Mouse (Mus musculus) retina, postnatal 1 day (tissue): ENCODE measurements around the gene Zdhhc7.

ENCODE experiments used
- DNase-seq: peaks from one replicate; pipeline ENCODE4 v3.0.0-alpha.2; 2012

Gene Zdhhc7

DNA sequence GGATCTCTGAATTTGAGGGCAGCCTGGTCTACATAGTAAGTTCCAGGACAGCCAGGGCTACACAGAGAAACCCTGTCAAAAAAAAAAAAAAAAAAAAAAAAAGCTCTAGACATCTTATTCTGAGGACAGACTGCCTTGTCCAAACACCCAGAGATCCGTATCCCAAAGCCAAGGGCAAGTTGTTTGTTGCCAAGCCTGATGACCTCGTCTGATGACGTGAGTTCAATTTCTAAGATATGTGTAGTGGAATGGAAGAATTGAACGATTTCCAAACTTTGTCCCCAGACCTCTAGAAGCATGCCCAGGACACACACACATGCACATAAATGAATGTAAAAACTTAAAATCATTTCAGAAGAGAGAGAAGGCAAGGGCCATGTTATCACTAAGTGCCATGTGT, 35.1 kb downstream of the Zdhhc7 start:
- no peak for DNase-seq

- DNase-seq, result no peak
Observed at GRCm38 (mm10) chr8:120065611-120066010, 35.7 kb downstream of the Zdhhc7 start.

DNA sequence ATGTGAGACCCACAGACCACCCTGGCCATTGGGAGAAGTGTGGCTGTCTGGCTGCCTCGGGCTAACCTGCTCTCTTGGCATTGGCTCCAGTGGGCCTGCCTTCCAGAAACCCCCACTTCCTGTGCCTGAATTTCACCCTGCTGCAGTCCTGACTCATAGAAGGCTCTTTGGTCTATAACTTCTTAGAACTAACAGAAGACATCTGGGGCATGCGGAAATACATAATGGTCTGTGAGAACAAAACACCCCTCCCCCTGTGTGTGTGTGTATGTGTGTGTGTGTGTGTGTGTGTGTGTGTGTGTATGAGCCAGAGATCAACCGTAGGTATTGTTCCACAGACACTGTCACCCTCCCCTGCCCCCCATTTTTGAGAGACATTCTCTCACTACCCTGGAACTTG, 38.0 kb downstream of the Zdhhc7 start:
- no peak for DNase-seq

DNA sequence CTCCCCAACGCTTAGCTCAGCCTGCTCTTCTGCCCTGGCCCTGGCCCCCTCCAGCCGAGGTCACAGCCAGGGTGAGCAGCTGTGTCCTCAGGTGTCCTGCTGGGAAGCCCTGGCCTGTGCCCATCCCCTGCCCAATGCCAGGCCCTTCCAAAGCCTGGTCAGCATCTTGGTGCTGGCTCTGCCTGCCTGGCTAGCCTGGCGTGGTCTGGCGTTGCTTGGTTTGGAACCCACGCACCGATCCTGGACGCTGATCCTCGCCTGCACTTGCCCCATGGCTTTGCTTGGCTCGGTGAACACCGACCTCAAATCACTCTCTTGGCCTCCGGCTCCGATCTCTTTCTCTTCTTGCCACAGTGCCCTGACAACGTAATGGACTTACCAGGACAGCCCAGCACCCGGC, 38.5 kb downstream of the Zdhhc7 start:
- no peak for DNase-seq

GRCm38 (mm10) chr8:120057078-120057477, 44.2 kb downstream of the Zdhhc7 start:
- no peak for DNase-seq

DNA sequence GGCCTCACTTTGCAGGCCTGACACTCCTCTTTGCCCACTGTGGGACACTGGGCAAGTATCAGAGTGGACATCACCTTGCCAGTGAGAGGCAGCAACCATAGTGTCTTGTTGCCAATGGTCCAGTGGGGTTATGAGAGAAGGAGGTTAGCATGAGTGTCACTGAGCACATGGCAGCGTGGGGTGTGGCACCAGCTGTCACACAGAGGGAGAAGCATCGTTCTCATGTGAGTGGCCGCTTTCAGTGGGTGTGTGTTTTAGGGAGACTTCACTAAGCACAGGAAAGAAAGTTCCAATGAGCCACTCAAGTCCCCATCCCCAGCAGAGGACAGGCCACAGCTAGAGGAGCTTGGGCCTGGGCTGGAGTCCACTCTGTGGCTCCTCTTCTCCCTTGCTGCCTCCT, 46.4 kb downstream of the Zdhhc7 start:
- DNase-seq, result no peak

DNA sequence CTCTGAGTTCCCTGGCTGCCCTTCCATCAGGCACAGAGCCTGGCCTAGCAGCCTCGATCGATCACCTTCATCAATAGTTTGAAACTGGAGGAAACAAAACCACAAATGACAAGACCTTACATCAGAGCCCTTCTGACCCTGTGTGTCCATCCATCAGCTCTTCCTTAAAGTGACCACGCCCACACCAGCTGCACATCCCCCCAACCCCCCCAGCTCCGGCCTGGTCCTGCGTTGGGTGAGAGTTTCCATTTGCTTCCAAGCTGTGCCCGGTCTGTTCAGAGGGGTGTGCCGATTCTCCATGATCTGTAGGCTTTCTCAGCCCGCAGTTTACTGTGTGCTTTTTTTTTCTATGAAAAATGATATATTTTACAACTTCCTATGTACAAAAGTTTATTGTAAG, 49.0 kb downstream of the Zdhhc7 start:
- DNase-seq, result no peak

DNA sequence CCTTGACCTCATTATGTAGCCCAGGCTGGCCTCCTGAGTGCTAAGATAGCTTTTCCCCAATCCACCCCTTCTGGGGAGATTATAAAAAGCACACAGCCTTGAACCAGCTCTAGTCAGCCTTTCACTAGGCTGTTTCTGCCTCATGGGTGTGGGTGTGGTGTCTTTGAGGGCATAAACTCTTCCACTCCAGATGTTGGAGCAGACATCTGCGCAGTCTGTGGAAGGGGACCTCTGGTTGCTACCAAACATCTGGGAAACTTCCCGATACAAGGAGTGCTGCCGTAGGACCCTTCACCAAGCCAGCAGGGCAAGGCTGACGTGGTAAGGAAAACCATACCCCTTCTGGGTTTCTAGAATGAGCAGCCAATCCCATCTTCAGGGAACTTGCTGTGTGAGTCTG, 49.4 kb downstream of the Zdhhc7 start:
- no peak for DNase-seq

- DNase-seq, result peak; percentile 75
Observed at GRCm38 (mm10) chr8:120051006-120051405, 50.3 kb downstream of the Zdhhc7 start.

GRCm38 (mm10) chr8:120050376-120050775, 50.9 kb downstream of the Zdhhc7 start:
- no peak for DNase-seq

DNA sequence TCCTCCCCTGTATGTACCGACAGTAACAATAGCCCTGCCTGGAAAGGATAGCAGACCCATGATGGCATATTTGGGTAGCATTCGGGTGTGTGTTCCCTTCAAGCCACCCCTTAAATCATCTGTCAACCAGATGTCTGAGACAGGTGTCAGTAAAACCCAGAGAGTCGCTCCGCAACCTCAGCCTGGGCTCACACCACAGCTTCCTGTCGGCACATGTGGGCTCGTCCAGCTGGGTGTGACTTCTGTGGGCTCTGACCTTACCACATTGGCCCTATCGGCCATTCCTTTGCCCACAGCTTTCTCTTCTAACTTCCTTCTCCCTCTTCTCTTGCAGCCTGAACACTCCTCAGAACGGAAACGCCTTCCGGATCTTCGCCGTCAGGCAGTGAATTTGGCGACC, 51.3 kb downstream of the Zdhhc7 start:
- no peak for DNase-seq

GRCm38 (mm10) chr8:120046258-120047020, 54.8 kb downstream of the Zdhhc7 start:
- peak; percentile 47 for DNase-seq

DNA sequence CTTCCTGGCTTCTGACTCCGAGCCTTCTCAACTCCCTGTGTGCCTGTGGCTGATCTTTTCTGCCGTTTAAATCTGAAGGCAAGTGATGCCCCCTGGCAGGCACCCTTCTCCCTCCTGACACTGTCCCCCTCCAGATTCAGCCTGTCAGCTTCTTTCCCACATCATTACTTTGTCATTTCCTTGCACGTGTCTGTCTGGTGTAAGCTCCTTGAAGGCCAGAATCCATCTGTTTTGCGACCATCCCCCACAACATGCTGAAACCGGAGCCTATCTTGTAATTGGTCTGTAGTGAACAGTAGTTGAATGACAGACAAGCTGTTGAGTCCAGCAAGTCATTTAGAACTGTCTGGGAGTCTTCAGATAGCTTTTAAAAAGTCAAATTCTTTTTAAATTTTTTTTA, 55.8 kb downstream of the Zdhhc7 start:
- DNase-seq, result no peak

DNA sequence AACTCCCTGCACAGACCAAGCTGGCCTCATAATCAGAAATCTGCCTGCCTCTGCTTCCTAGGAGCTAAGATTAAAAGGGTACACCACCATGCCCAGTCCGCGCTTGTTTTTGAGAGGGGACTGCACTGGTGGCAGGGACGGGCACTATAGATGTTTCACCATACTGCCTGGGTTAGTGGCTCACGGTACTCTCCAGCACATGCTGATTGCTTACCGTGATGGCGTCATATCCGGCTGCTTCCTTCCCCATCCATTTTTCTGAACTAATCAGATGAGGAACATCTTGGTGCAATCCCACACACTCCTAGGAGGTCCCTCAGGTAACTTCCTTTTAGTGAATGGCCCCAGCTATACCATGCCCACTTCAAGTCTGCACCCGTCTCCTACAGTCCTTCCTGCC, 56.4 kb downstream of the Zdhhc7 start:
- no peak for DNase-seq

DNA sequence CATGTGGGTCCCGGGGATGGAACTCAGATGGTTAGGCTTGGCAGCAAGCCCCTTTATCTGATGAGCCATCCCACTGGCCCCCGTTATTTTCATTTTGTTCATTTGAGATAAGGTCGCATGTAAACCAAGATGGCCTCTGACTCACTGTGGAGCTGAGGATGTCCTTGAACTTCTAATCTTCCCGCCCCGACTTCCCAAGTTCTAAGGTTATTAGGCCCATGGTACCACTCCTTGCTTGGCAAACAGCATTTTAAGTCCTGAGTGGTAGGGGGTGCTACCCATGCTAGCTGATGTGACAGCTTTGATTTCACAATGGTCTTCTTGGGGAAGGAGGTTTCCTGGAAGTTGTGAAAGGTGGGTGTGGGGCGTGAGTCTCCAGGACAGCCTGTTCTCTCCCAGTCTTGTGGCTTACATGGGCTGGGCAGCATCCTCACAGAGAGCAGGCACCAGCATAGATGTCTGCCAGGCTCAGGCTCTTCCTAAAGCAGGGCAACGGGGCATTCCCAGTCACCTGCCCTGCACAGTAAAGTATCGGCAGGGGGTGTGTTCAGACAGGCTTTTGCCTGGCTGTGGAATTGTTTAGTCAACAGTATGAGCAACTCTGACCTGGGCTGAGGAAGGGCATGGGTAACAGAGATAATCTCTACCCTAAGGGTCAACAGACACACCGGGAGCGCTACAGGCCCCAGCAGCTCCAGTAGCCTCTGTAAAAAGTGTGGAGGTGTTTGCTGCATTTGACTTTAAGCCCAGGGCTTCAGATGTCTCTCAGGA, 58.6 kb downstream of the Zdhhc7 start:
- no peak for DNase-seq

DNA sequence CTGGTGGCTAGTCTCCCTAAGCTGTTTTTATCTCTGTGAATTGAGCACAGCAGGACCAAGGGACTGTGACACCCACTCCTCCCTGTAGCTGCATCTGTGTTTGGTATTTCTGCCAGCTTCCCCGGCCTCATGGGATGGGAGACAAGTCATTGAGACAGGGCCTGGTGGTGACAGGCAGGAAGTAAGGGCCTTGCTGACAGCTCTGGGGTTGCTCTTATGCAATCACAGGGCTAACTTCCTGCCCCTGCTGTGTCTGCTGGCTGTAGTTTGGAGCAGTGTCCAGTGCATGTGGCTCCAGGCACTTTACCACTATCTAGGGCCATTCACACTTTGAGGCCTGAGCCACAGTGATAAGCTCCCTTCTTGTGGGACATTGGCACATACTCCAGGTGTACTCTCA, 60.4 kb downstream of the Zdhhc7 start:
- no peak for DNase-seq

DNA sequence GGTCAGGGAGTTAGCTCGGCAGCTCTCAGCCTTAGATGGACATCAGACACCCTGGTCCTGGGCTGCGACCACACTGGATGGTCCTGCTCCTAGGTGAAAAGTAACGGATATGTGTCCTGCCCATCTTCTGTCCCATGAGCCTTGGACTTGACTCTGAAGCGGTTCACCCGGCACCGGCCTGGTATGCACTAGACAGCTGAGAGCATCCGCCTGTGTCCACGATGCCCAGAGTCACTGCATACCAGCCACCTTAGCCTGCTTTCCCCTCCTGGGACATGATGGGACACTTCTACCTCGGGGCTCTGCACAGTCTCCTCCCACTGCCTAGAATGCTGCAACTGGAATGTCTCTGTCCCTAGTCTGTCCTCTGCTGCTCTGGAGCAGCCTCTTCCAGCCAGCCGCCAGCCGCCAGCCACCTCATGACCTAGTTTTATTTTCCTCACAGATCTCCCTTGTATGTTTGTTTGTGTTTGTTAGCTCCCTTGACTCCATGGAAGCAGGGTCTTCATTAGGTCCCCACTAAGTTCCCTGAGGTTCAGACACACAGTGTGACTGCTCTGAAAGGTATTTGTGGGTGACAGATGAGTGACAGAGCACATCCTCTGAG, 61.9 kb downstream of the Zdhhc7 start:
- peak; percentile 54 for DNase-seq

GRCm38 (mm10) chr8:120038741-120039140, 62.5 kb downstream of the Zdhhc7 start:
- no peak for DNase-seq

DNA sequence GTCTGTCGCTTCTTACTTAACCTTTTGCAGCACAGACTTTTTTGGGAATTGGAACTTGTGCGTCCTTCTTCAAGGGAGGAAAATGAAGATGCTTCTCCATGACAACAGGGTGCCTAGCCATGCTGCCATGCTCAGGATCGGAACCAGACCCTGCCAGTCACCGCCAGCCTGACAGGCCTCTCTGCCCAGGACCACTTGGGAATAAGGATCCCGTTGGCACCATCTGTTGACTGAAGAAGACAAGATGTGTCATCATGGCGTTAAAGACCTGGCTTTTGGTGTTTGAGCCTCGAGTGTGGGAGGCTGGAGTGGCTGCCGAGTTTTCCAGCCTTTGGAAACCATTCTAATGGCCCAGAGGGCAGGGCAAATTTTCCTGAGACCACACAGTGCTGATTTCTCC, 63.7 kb downstream of the Zdhhc7 start:
- DNase-seq, result no peak

- DNase-seq, result no peak
Observed at GRCm38 (mm10) chr8:120037199-120037598, 64.1 kb downstream of the Zdhhc7 start.

- DNase-seq, result no peak
Observed at GRCm38 (mm10) chr8:120036578-120036977, 64.7 kb downstream of the Zdhhc7 start.

DNA sequence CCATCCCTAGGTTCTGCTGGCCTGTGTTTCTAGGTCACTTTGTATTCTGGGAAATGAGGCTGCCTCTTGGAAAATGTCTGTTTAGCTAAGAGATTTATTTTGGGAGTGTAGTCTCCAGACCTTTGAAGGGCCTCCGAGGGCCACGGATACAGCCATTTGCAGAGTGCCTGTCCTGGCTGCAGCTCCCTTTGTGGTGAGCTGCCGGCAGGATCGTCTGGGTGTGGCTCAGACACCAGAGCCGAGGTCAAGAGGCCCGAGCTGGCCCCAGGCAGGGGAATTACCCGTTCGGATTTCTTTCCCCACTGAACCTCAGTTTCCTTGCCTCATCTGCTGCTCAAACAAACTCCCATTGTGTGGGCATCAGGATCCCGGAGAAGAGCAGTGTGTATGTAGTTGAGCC, 65.2 kb downstream of the Zdhhc7 start:
- DNase-seq, result no peak

DNA sequence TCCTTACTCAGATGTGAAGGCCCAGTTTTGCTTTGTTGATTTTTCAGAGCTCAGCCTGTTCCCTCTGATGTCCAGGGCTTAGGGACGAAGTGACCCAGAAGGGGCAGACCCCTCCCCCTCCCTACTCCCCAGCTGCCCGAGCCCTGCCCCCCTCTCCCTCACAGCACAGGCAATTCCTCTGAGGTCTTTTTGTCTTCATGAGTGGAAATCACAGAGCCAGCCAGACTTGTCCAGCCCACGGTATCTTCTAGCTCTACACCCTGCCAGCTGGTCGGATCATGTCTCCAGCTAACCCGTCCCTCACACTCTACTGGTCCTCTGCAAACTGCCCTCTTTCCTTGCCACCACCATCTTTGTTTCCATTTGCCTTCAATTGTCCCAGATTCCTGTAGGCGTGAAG, 66.8 kb downstream of the Zdhhc7 start:
- peak; percentile 79 for DNase-seq

- DNase-seq, result no peak
Observed at GRCm38 (mm10) chr8:120032549-120033208, 68.6 kb downstream of the Zdhhc7 start.
